Mouse (Mus musculus): ENCODE results near the gene Pgpep1l. TPM values are rescaled to one million over a fixed set of nuclear protein-coding genes. Genes with fewer than 3 reads are reported as not detected.
"Not testable (repeated sequence)": the region's sequence is repeated elsewhere in the genome, so short reads cannot be mapped to it uniquely, and the experiment has no call there.

The Pgpep1l gene
- polyA plus RNA-seq, 1 experiment from 2014 or later = not detected

GRCm38 (mm10) chr7:68286526-68287481 lies 22.8 kb upstream of the Pgpep1l start:
- Histone ChIP-seq H3K4me2 (no peak overlapping the region), H3K4me1 (ENCODE audit: control insufficient read depth, insufficient read depth, low read length) (peaks cover 5% of the 10 kb centered on the region; the same call in 1 of the 2 replicates), H3K9me3 (replicated peaks; ENCODE audit: control insufficient read depth, low read length) (no peaks in the 10 kb centered on the region), H3K4me3 (ENCODE audit: low read depth, low read length) (no peak overlapping the region), H3K27me3 (ENCODE audit: control insufficient read depth, insufficient read depth, low read length) (no peaks in the 10 kb centered on the region), H3K27ac (ENCODE audit: low read depth, low read length) (no peak overlapping the region), H3K36me3 (ENCODE audit: control insufficient read depth, insufficient read depth, low read length) (no peaks in the 10 kb centered on the region), H3K9ac (ENCODE audit: low read depth, low read length) (no peak overlapping the region)
- no peak for ATAC-seq (replicated peaks; ENCODE audit: insufficient number of reproducible peaks, low FRiP score, low TSS enrichment)
- 87% methylated on average over 24 of the region's 24 CpGs for WGBS (ENCODE audit: insufficient replicate concordance)

- ATAC-seq (replicated peaks; ENCODE audit: insufficient number of reproducible peaks, low FRiP score, low TSS enrichment) = no peak
- WGBS (ENCODE audit: insufficient replicate concordance) = 64% methylated on average over 8 of the region's 8 CpGs
- peaks cover 5% of the 10 kb centered on the region; the same call in 1 of the 2 replicates for H3K4me1 ChIP-seq (ENCODE audit: control insufficient read depth, insufficient read depth, low read length)
- H3K27me3 ChIP-seq (ENCODE audit: control insufficient read depth, insufficient read depth, low read length) = no peaks in the 10 kb centered on the region
- no peak overlapping the region for H3K4me2 ChIP-seq
- H3K36me3 ChIP-seq (ENCODE audit: control insufficient read depth, insufficient read depth, low read length) = no peaks in the 10 kb centered on the region
- no peak overlapping the region for H3K27ac ChIP-seq (ENCODE audit: low read depth, low read length)
- H3K9me3 ChIP-seq (replicated peaks; ENCODE audit: control insufficient read depth, low read length) = no peaks in the 10 kb centered on the region
- H3K4me3 ChIP-seq (ENCODE audit: low read depth, low read length) = no peak overlapping the region
- no peak overlapping the region for H3K9ac ChIP-seq (ENCODE audit: low read depth, low read length)
Observed at GRCm38 (mm10) chr7:68285851-68286298, 21.8 kb upstream of the Pgpep1l start.

- no peak for ATAC-seq (replicated peaks; ENCODE audit: insufficient number of reproducible peaks, low FRiP score, low TSS enrichment)
- no peaks in the 10 kb centered on the region for H3K9me3 ChIP-seq (replicated peaks; ENCODE audit: control insufficient read depth, low read length)
- H3K4me1 ChIP-seq (ENCODE audit: control insufficient read depth, insufficient read depth, low read length) = peaks cover 5% of the 10 kb centered on the region; the same call in 1 of the 2 replicates
- H3K9ac ChIP-seq (ENCODE audit: low read depth, low read length) = no peak overlapping the region
- H3K36me3 ChIP-seq (ENCODE audit: control insufficient read depth, insufficient read depth, low read length) = no peaks in the 10 kb centered on the region
- H3K27ac ChIP-seq (ENCODE audit: low read depth, low read length) = no peak overlapping the region
- WGBS (ENCODE audit: insufficient replicate concordance) = 82% methylated on average over 7 of the region's 7 CpGs
- H3K4me3 ChIP-seq (ENCODE audit: low read depth, low read length) = no peak overlapping the region
- no peak overlapping the region for H3K4me2 ChIP-seq
- no peaks in the 10 kb centered on the region for H3K27me3 ChIP-seq (ENCODE audit: control insufficient read depth, insufficient read depth, low read length)
Observed at GRCm38 (mm10) chr7:68283776-68284175, 19.7 kb upstream of the Pgpep1l start.

GRCm38 (mm10) chr7:68283133-68283520 lies 19.1 kb upstream of the Pgpep1l start:
- not testable (repeated sequence) for H3K36me3 ChIP-seq (ENCODE audit: control insufficient read depth, insufficient read depth, low read length); H3K4me1 ChIP-seq (ENCODE audit: control insufficient read depth, insufficient read depth, low read length); ATAC-seq (replicated peaks; ENCODE audit: insufficient number of reproducible peaks, low FRiP score, low TSS enrichment); H3K4me3 ChIP-seq (ENCODE audit: low read depth, low read length); H3K9me3 ChIP-seq (replicated peaks; ENCODE audit: control insufficient read depth, low read length); H3K27me3 ChIP-seq (ENCODE audit: control insufficient read depth, insufficient read depth, low read length); H3K4me2 ChIP-seq; H3K9ac ChIP-seq (ENCODE audit: low read depth, low read length); H3K27ac ChIP-seq (ENCODE audit: low read depth, low read length)
- WGBS (ENCODE audit: insufficient replicate concordance) = 66% methylated on average over 4 of the region's 4 CpGs

- H3K4me2 ChIP-seq = no peak overlapping the region
- H3K4me1 ChIP-seq (ENCODE audit: control insufficient read depth, insufficient read depth, low read length) = peaks cover 5% of the 10 kb centered on the region; the same call in 1 of the 2 replicates
- no peaks in the 10 kb centered on the region for H3K9me3 ChIP-seq (replicated peaks; ENCODE audit: control insufficient read depth, low read length)
- no peak overlapping the region for H3K4me3 ChIP-seq (ENCODE audit: low read depth, low read length)
- H3K9ac ChIP-seq (ENCODE audit: low read depth, low read length) = no peak overlapping the region
- ATAC-seq (replicated peaks; ENCODE audit: insufficient number of reproducible peaks, low FRiP score, low TSS enrichment) = no peak
- H3K27me3 ChIP-seq (ENCODE audit: control insufficient read depth, insufficient read depth, low read length) = 0 out of 2 replicates have a peak, but pooled peaks cover 3% of the 10 kb centered on the region
- no peaks in the 10 kb centered on the region for H3K36me3 ChIP-seq (ENCODE audit: control insufficient read depth, insufficient read depth, low read length)
- no peak overlapping the region for H3K27ac ChIP-seq (ENCODE audit: low read depth, low read length)
- WGBS (ENCODE audit: insufficient replicate concordance) = 81% methylated on average over 22 of the region's 22 CpGs
Observed at GRCm38 (mm10) chr7:68282304-68283132, 18.5 kb upstream of the Pgpep1l start.

GRCm38 (mm10) chr7:68281341-68281740 lies 17.3 kb upstream of the Pgpep1l start:
- no peaks in the 10 kb centered on the region for H3K36me3 ChIP-seq (ENCODE audit: control insufficient read depth, insufficient read depth, low read length)
- H3K4me2 ChIP-seq = no peak overlapping the region
- 73% methylated on average over 5 of the region's 5 CpGs for WGBS (ENCODE audit: insufficient replicate concordance)
- no peak overlapping the region for H3K9ac ChIP-seq (ENCODE audit: low read depth, low read length)
- peaks cover 7% of the 10 kb centered on the region for H3K4me1 ChIP-seq (ENCODE audit: control insufficient read depth, insufficient read depth, low read length)
- H3K4me3 ChIP-seq (ENCODE audit: low read depth, low read length) = no peak overlapping the region
- no peak for ATAC-seq (replicated peaks; ENCODE audit: insufficient number of reproducible peaks, low FRiP score, low TSS enrichment)
- no peaks in the 10 kb centered on the region for H3K9me3 ChIP-seq (replicated peaks; ENCODE audit: control insufficient read depth, low read length)
- H3K27me3 ChIP-seq (ENCODE audit: control insufficient read depth, insufficient read depth, low read length) = peaks cover 6% of the 10 kb centered on the region; the same call in 1 of the 2 replicates
- H3K27ac ChIP-seq (ENCODE audit: low read depth, low read length) = no peak overlapping the region

GRCm38 (mm10) chr7:68280352-68280869 lies 16.4 kb upstream of the Pgpep1l start:
- no peak overlapping the region for H3K9ac ChIP-seq (ENCODE audit: low read depth, low read length)
- 82% methylated on average over 19 of the region's 19 CpGs for WGBS (ENCODE audit: insufficient replicate concordance)
- no peak for ATAC-seq (replicated peaks; ENCODE audit: insufficient number of reproducible peaks, low FRiP score, low TSS enrichment)
- peaks cover 3% of the 10 kb centered on the region; the same call in 1 of the 2 replicates for H3K4me1 ChIP-seq (ENCODE audit: control insufficient read depth, insufficient read depth, low read length)
- H3K36me3 ChIP-seq (ENCODE audit: control insufficient read depth, insufficient read depth, low read length) = no peaks in the 10 kb centered on the region
- no peak overlapping the region for H3K27ac ChIP-seq (ENCODE audit: low read depth, low read length)
- H3K4me2 ChIP-seq = no peak overlapping the region
- no peak overlapping the region for H3K4me3 ChIP-seq (ENCODE audit: low read depth, low read length)
- H3K9me3 ChIP-seq (replicated peaks; ENCODE audit: control insufficient read depth, low read length) = no peaks in the 10 kb centered on the region
- H3K27me3 ChIP-seq (ENCODE audit: control insufficient read depth, insufficient read depth, low read length) = peaks cover 7% of the 10 kb centered on the region; the same call in 1 of the 2 replicates

- WGBS (ENCODE audit: insufficient replicate concordance) = 83% methylated on average over 7 of the region's 7 CpGs
- no peak for ATAC-seq (replicated peaks; ENCODE audit: insufficient number of reproducible peaks, low FRiP score, low TSS enrichment)
- Histone ChIP-seq H3K9me3 (replicated peaks; ENCODE audit: control insufficient read depth, low read length) (no peaks in the 10 kb centered on the region), H3K27ac (ENCODE audit: low read depth, low read length) (no peak overlapping the region), H3K4me3 (ENCODE audit: low read depth, low read length) (no peak overlapping the region), H3K9ac (ENCODE audit: low read depth, low read length) (no peak overlapping the region), H3K4me2 (no peak overlapping the region), H3K27me3 (ENCODE audit: control insufficient read depth, insufficient read depth, low read length) (peaks cover 10% of the 10 kb centered on the region; the same call in 1 of the 2 replicates), H3K36me3 (ENCODE audit: control insufficient read depth, insufficient read depth, low read length) (no peaks in the 10 kb centered on the region), H3K4me1 (ENCODE audit: control insufficient read depth, insufficient read depth, low read length) (peaks cover 3% of the 10 kb centered on the region; the same call in 1 of the 2 replicates)
Observed at GRCm38 (mm10) chr7:68279481-68279880, 15.4 kb upstream of the Pgpep1l start.
